Mouse (Mus musculus) gastrocnemius, postnatal 4 days (tissue): Measurements from ENCODE around the gene Ano1. TPM values are rescaled to one million over a fixed set of nuclear protein-coding genes. Genes with fewer than 3 reads are reported as not detected.

Experiments used
- DNase-seq, 2 experiments: peaks; one replicate each; pipeline ENCODE4 v3.0.0; 2021 to 2022; ENCODE audit warnings: low spot score in 2 of 2, mixed read lengths in 2 of 2
- total RNA-seq, 2 experiments: library from RNA; stranded (reverse); gene quantifications; 2 replicates each; pipeline ENCODE4 v1.2.3; 2021

Ano1 gene
- total RNA-seq, 2 experiments from 2014 or later: 10.2 to 10.6 TPM

GRCm38 (mm10) chr7:144769434-144770080, 17.8 kb upstream of the Ano1 start:
- no peak for DNase-seq

GRCm38 (mm10) chr7:144768845-144769244, 17.1 kb upstream of the Ano1 start:
- no peak for DNase-seq

- no peak for DNase-seq
Measured at GRCm38 (mm10) chr7:144764537-144765282, 12.9 kb upstream of the Ano1 start.

- DNase-seq: no peak
Measured at GRCm38 (mm10) chr7:144764013-144764412, 12.2 kb upstream of the Ano1 start.

- no peak for DNase-seq
Measured at GRCm38 (mm10) chr7:144762496-144763235, 10.9 kb upstream of the Ano1 start.

GRCm38 (mm10) chr7:144760228-144760627, 8.5 kb upstream of the Ano1 start:
- DNase-seq: no peak

GRCm38 (mm10) chr7:144759455-144759854, 7.7 kb upstream of the Ano1 start:
- no peak for DNase-seq

GRCm38 (mm10) chr7:144755511-144756378, 4.0 kb upstream of the Ano1 start:
- DNase-seq: no peak

GRCm38 (mm10) chr7:144754722-144755121, 2.9 kb upstream of the Ano1 start:
- no peak for DNase-seq

GRCm38 (mm10) chr7:144753657-144754031, 1.9 kb upstream of the Ano1 start:
- no peak for DNase-seq

- DNase-seq: no peak
Measured at GRCm38 (mm10) chr7:144752919-144753656, 1.3 kb upstream of the Ano1 start.

GRCm38 (mm10) chr7:144747756-144748155, 4.0 kb downstream of the Ano1 start:
- DNase-seq: no peak

GRCm38 (mm10) chr7:144746466-144746865, 5.3 kb downstream of the Ano1 start:
- no peak for DNase-seq

- DNase-seq: no peak
Measured at GRCm38 (mm10) chr7:144743874-144744273, 7.9 kb downstream of the Ano1 start.

- no peak for DNase-seq
Measured at GRCm38 (mm10) chr7:144740643-144741042, 11.1 kb downstream of the Ano1 start.

GRCm38 (mm10) chr7:144739810-144740209, 12.0 kb downstream of the Ano1 start:
- DNase-seq: no peak

GRCm38 (mm10) chr7:144738357-144738798, 13.4 kb downstream of the Ano1 start:
- DNase-seq: no peak

- DNase-seq: no peak
Measured at GRCm38 (mm10) chr7:144731897-144732291, 19.9 kb downstream of the Ano1 start.

GRCm38 (mm10) chr7:144731182-144731896, 20.4 kb downstream of the Ano1 start:
- DNase-seq: no peak

- no peak for DNase-seq
Measured at GRCm38 (mm10) chr7:144724283-144724682, 27.5 kb downstream of the Ano1 start.
